Mouse (Mus musculus): ENCODE results near the gene Midn. TPM values are rescaled to one million over a fixed set of nuclear protein-coding genes. Genes with fewer than 3 reads are reported as not detected.
A peak's percentile ranks its signal among the peaks of the same experiment; 100 is the strongest.

The Midn gene
- total RNA-seq, 2 experiments from 2014 or later: 67.7 to 74.0 TPM

- DNase-seq (ENCODE audit: low spot score in 2 of 2): no peak
These were observed 20.2 kb upstream of the Midn start for GRCm38 (mm10) chr10:80127920-80128319.

- DNase-seq (ENCODE audit: low spot score in 2 of 2): no peak
These were observed 18.2 kb upstream of the Midn start for GRCm38 (mm10) chr10:80129846-80130245.

GRCm38 (mm10) chr10:80130403-80131031, 17.6 kb upstream of the Midn start:
- DNase-seq (ENCODE audit: low spot score in 2 of 2): no peak

- no peak for DNase-seq (ENCODE audit: low spot score in 2 of 2)
These were observed 16.6 kb upstream of the Midn start for GRCm38 (mm10) chr10:80131316-80131951.

- DNase-seq (ENCODE audit: low spot score in 2 of 2): no peak
These were observed 16.1 kb upstream of the Midn start for GRCm38 (mm10) chr10:80131952-80132350.

- DNase-seq (ENCODE audit: low spot score in 2 of 2): no peak
These were observed 14.7 kb upstream of the Midn start for GRCm38 (mm10) chr10:80133226-80133849.

- no peak for DNase-seq (ENCODE audit: low spot score in 2 of 2)
These were observed 13.7 kb upstream of the Midn start for GRCm38 (mm10) chr10:80134421-80134820.

GRCm38 (mm10) chr10:80135161-80135560, 12.9 kb upstream of the Midn start:
- DNase-seq (ENCODE audit: low spot score in 2 of 2): no peak

- DNase-seq (ENCODE audit: low spot score in 2 of 2): no peak
These were observed 12.4 kb upstream of the Midn start for GRCm38 (mm10) chr10:80135641-80136040.

GRCm38 (mm10) chr10:80136179-80136951, 11.7 kb upstream of the Midn start:
- DNase-seq (ENCODE audit: low spot score in 2 of 2): no peak

- DNase-seq (ENCODE audit: low spot score in 2 of 2): no peak
These were observed 11.0 kb upstream of the Midn start for GRCm38 (mm10) chr10:80136952-80137625.

- DNase-seq (ENCODE audit: low spot score in 2 of 2): no peak
These were observed 10.2 kb upstream of the Midn start for GRCm38 (mm10) chr10:80137626-80138552.

- DNase-seq (ENCODE audit: low spot score in 2 of 2): no peak
These were observed 9.3 kb upstream of the Midn start, which contains the start of gene Atp5d for GRCm38 (mm10) chr10:80138553-80139438. Gene Atp5d (plus strand): TSS chr10:80138632.

- no peak for DNase-seq (ENCODE audit: low spot score in 2 of 2)
These were observed 8.7 kb upstream of the Midn start for GRCm38 (mm10) chr10:80139439-80139775.

GRCm38 (mm10) chr10:80139975-80140665, 8.0 kb upstream of the Midn start:
- DNase-seq (ENCODE audit: low spot score in 2 of 2): no peak

- DNase-seq (ENCODE audit: low spot score in 2 of 2): no peak
These were observed 7.4 kb upstream of the Midn start, which contains the start of gene Cbarp for GRCm38 (mm10) chr10:80140666-80141035. Gene Cbarp (minus strand): TSS chr10:80140835.

GRCm38 (mm10) chr10:80141243-80141642, 6.8 kb upstream of the Midn start:
- DNase-seq (ENCODE audit: low spot score in 2 of 2): peak; percentile 80 to 88

- peak; percentile 81 to 94 for DNase-seq (ENCODE audit: low spot score in 2 of 2)
These were observed 6.1 kb upstream of the Midn start for GRCm38 (mm10) chr10:80141786-80142529.

Data from gastrocnemius, postnatal 4 days (tissue).